Mouse (Mus musculus) embryonic facial prominence, embryonic 11.5 days (tissue): ENCODE results near the gene Vps26b. TPM values are rescaled to one million over a fixed set of nuclear protein-coding genes. Genes with fewer than 3 reads are reported as not detected.

Experiments used
- ATAC-seq: fragments of 200-750 bp; cut with Nextera tagmentation; replicated peaks from 2 replicates; pipeline ENCODE4 v1.8.0; 2017; ENCODE audit warnings: low read depth; ENCODE audit not compliant: insufficient number of reproducible peaks, low FRiP score, low TSS enrichment
- DNase-seq: peaks from one replicate; pipeline ENCODE4 v3.0.0-alpha.2; 2015; ENCODE audit warnings: low spot score
- H3K27ac ChIP-seq: fragments of 300-500 bp; sonication (generic); replicated peaks from 2 replicates; pipeline ENCODE4 v1.5.1; 2014; ENCODE audit warnings: mild to moderate bottlenecking, low read depth, low read length, control low read depth
- H3K27me3 ChIP-seq: fragments of 300-500 bp; sonication (generic); 2 replicates; pipeline ENCODE4 v1.6.1; 2014; ENCODE audit warnings: mild to moderate bottlenecking, low read length, moderate library complexity, mixed read lengths; ENCODE audit not compliant: control insufficient read depth, insufficient read depth
- H3K36me3 ChIP-seq: fragments of 300-500 bp; sonication (generic); replicated peaks from 2 replicates; pipeline ENCODE4 v1.6.1; 2014; ENCODE audit warnings: low read depth, mild to moderate bottlenecking, low read length, moderate library complexity, mixed read lengths; ENCODE audit not compliant: control insufficient read depth, insufficient read depth
- H3K4me1 ChIP-seq: fragments of 300-500 bp; sonication (generic); 2 replicates; pipeline ENCODE4 v1.6.1; 2014; ENCODE audit warnings: low read length, mixed read lengths; ENCODE audit not compliant: control insufficient read depth, insufficient read depth
- H3K4me2 ChIP-seq: fragments of 300-500 bp; sonication (generic); 2 replicates; pipeline ENCODE4 v1.6.1; 2014; ENCODE audit warnings: low read depth, mild to moderate bottlenecking, control low read depth, low read length, moderate library complexity
- H3K4me3 ChIP-seq: fragments of 300-500 bp; sonication (generic); 2 replicates; pipeline ENCODE4 v1.5.1; 2014; ENCODE audit warnings: low read depth, low read length, control low read depth
- H3K9ac ChIP-seq: fragments of 300-500 bp; sonication (generic); replicated peaks from 2 replicates; pipeline ENCODE4 v1.6.1; 2014; ENCODE audit warnings: mild to moderate bottlenecking, control low read depth, low read length
- H3K9me3 ChIP-seq: fragments of 300-500 bp; sonication (generic); replicated peaks from 2 replicates; pipeline ENCODE4 v1.6.1; 2016; ENCODE audit warnings: mild to moderate bottlenecking, low read length, inconsistent platforms, mixed read lengths; ENCODE audit not compliant: control insufficient read depth
- WGBS: fragments of 180-500 bp; shearing (Covaris S2); extraction: QIAGEN DNeasy Blood & Tissue Kit; methylation state at CpG from one replicate; pipeline ENCODE4 v1.1.7; 2014; 5-methylcytosine and 5-hydroxymethylcytosine counted together
- polyA plus RNA-seq: library from polyadenylated mRNA; unstranded; fragments of >200 nt; fragmentation: Nextera tagmentation; extraction: Ambion mirVana; gene quantifications from 2 replicates; pipeline ENCODE4 v1.2.1, GENCODE M21; 2014

Vps26b gene
- 47.6 and 47.8 TPM in 2 replicates for polyA plus RNA-seq

DNA sequence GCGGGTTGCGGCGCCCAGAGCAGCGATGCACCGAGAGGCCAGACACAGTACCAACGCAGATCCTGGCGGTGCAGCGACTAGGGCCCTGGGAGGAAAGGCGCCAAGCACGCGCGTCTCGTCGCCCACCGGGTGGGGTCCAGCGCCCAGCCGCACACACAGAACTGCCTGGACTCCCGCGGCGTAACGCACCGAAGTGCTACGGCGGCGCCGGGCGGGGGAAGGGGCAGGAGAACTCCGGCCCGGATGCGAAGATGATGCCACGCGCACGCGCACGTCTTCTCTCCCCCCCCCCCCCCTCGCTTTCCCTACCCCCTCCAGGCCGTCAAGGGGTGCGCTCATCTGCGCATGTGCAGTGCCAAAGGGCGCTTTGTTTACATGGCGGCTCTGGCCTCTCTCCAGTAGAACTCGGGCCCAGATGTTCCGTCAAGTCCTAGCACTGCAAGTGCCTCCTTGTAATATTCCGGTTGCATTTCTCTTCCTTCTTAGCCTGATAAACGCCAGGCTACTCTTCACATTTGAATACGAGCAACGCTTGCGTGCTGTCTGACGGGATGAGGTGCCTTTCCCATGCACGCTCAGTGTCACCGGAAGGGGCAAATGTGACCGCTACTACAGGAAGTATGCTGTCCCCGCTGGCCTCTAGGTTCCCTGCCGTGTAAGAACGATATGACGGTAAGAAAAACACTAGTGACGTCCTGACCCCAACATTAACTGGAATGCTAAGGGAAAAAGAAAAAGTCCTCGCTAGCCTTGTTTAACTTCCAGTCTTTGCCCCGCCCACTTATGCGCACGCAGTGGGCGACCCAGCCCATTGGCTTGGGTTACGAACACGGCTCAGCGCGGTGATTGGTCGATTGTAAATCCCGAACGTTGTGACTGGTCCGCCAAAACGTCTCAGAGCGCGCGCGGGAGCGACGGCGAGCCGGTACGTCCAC lies at the start of gene Vps26b, which contains the start of gene Ncapd3:
TSS of gene Vps26b (minus strand) at position 238 of the 935 bp plus-strand sequence.
TSS of gene Ncapd3 (plus strand) at position 348 of the 935 bp plus-strand sequence.
- peak within 1 kb of the TSS; percentile 95 for H3K4me3 ChIP-seq
- peaks cover 2% of the 10 kb centered on the region for H3K4me1 ChIP-seq
- peak within 1 kb of the TSS; percentile 85 for H3K4me2 ChIP-seq
- ATAC-seq (peak; percentile 93), DNase-seq (peak; percentile 98)
- no peaks in the 10 kb centered on the region for H3K9me3 ChIP-seq
- H3K36me3 ChIP-seq: no peaks in the 10 kb centered on the region
- H3K9ac ChIP-seq: peak within 1 kb of the TSS; percentile 92
- H3K27me3 ChIP-seq: no peaks in the 10 kb centered on the region
- peak within 1 kb of the TSS; percentile 86 for H3K27ac ChIP-seq
- WGBS: under 1% methylated on average over 73 of the region's 80 CpGs

- Histone ChIP-seq H3K27ac (no peak overlapping the region), H3K36me3 (no peaks in the 10 kb centered on the region; the same call in none of the 2 replicates), H3K4me3 (no peak overlapping the region), H3K4me2 (no peak overlapping the region), H3K9me3 (no peaks in the 10 kb centered on the region), H3K4me1 (no peaks in the 10 kb centered on the region), H3K9ac (no peak overlapping the region), H3K27me3 (no peaks in the 10 kb centered on the region)
- DNase-seq: no peak
- no peak for ATAC-seq
These were observed 45.9 kb upstream of the Vps26b start for GRCm38 (mm10) chr9:27075812-27076211.

GRCm38 (mm10) chr9:27074677-27075076 lies 44.8 kb upstream of the Vps26b start:
- Histone ChIP-seq H3K27ac (no peak overlapping the region), H3K9me3 (no peaks in the 10 kb centered on the region), H3K4me3 (no peak overlapping the region), H3K4me2 (no peak overlapping the region), H3K27me3 (no peaks in the 10 kb centered on the region), H3K9ac (no peak overlapping the region), H3K4me1 (no peaks in the 10 kb centered on the region), H3K36me3 (peaks cover 8% of the 10 kb centered on the region)
- WGBS: 71% methylated on average over 1 of the region's 1 CpGs
- DNase-seq (peak; percentile 35), ATAC-seq (no peak)

GRCm38 (mm10) chr9:27070895-27071294 lies 41.0 kb upstream of the Vps26b start:
- no peak overlapping the region for H3K4me3 ChIP-seq
- no peak overlapping the region for H3K4me2 ChIP-seq
- WGBS: 95% methylated on average over 4 of the region's 4 CpGs
- DNase-seq (no peak), ATAC-seq (no peak)
- no peaks in the 10 kb centered on the region for H3K4me1 ChIP-seq
- no peaks in the 10 kb centered on the region for H3K27me3 ChIP-seq
- no peak overlapping the region for H3K27ac ChIP-seq
- H3K9ac ChIP-seq: no peak overlapping the region
- H3K9me3 ChIP-seq: no peaks in the 10 kb centered on the region
- peaks cover 10% of the 10 kb centered on the region for H3K36me3 ChIP-seq

GRCm38 (mm10) chr9:27058341-27058740 lies 28.5 kb upstream of the Vps26b start:
- ATAC-seq (no peak), DNase-seq (no peak)
- Histone ChIP-seq H3K27ac (no peak overlapping the region), H3K4me1 (no peaks in the 10 kb centered on the region), H3K27me3 (no peaks in the 10 kb centered on the region), H3K9ac (no peak overlapping the region), H3K4me2 (no peak overlapping the region), H3K36me3 (peaks cover 2% of the 10 kb centered on the region), H3K4me3 (no peak overlapping the region), H3K9me3 (no peaks in the 10 kb centered on the region)
- WGBS: 91% methylated on average over 5 of the region's 5 CpGs

GRCm38 (mm10) chr9:27049492-27049891 lies 19.6 kb upstream of the Vps26b start:
- Histone ChIP-seq H3K4me1 (no peaks in the 10 kb centered on the region), H3K9ac (no peak overlapping the region), H3K4me2 (no peak overlapping the region), H3K4me3 (no peak overlapping the region), H3K27ac (no peak overlapping the region), H3K36me3 (no peaks in the 10 kb centered on the region; the same call in none of the 2 replicates), H3K27me3 (no peaks in the 10 kb centered on the region), H3K9me3 (no peaks in the 10 kb centered on the region)
- WGBS: 93% methylated on average over 2 of the region's 2 CpGs
- ATAC-seq (no peak), DNase-seq (no peak)

GRCm38 (mm10) chr9:27043892-27044291 lies 14.0 kb upstream of the Vps26b start:
- WGBS: 87% methylated on average over 5 of the region's 5 CpGs
- no peaks in the 10 kb centered on the region for H3K27me3 ChIP-seq
- H3K27ac ChIP-seq: no peak overlapping the region
- no peak overlapping the region for H3K9ac ChIP-seq
- DNase-seq: no peak
- no peak overlapping the region for H3K4me3 ChIP-seq
- H3K4me2 ChIP-seq: no peak overlapping the region
- ATAC-seq: no peak
- H3K9me3 ChIP-seq: no peaks in the 10 kb centered on the region
- H3K36me3 ChIP-seq: peaks cover 7% of the 10 kb centered on the region
- no peaks in the 10 kb centered on the region for H3K4me1 ChIP-seq

GRCm38 (mm10) chr9:27030763-27031100 lies 867 bp upstream of the Vps26b start:
- under 1% methylated on average over 17 of the region's 17 CpGs for WGBS
- H3K4me1 ChIP-seq: peaks cover 2% of the 10 kb centered on the region
- no peaks in the 10 kb centered on the region for H3K27me3 ChIP-seq
- no peak for ATAC-seq
- H3K9ac ChIP-seq: peak overlapping the region; percentile 60
- H3K4me3 ChIP-seq: peak overlapping the region; percentile 95
- H3K36me3 ChIP-seq: no peaks in the 10 kb centered on the region
- DNase-seq: no peak
- H3K4me2 ChIP-seq: peak overlapping the region; percentile 40
- no peaks in the 10 kb centered on the region for H3K9me3 ChIP-seq
- H3K27ac ChIP-seq: no peak overlapping the region
